Mouse (Mus musculus) limb, embryonic 13.5 days (tissue): ENCODE measurements around the gene Adgrl2. TPM values are rescaled to one million over a fixed set of nuclear protein-coding genes. Genes with fewer than 3 reads are reported as not detected.

Experiments
- ATAC-seq: fragments of 200-750 bp; cut with Nextera tagmentation; 2 replicates; pipeline ENCODE4 v1.8.0; 2017; ENCODE audit warnings: low read depth, moderate number of reproducible peaks, moderate TSS enrichment; ENCODE audit not compliant: low FRiP score
- H3K27ac ChIP-seq: fragments of 300-500 bp; sonication (generic); 2 replicates; pipeline ENCODE4 v1.5.1; 2015; ENCODE audit warnings: inconsistent platforms, mild to moderate bottlenecking, moderate library complexity
- H3K27me3 ChIP-seq: fragments of 300-500 bp; sonication (generic); 2 replicates; pipeline ENCODE4 v1.6.1; 2015; ENCODE audit warnings: mild to moderate bottlenecking, inconsistent platforms
- H3K36me3 ChIP-seq: fragments of 300-500 bp; sonication (generic); 2 replicates; pipeline ENCODE4 v1.6.1; 2015; ENCODE audit warnings: inconsistent platforms, mild to moderate bottlenecking, moderate library complexity
- H3K4me1 ChIP-seq: fragments of 300-500 bp; sonication (generic); 2 replicates; pipeline ENCODE4 v1.6.1; 2015; ENCODE audit warnings: inconsistent platforms
- H3K4me2 ChIP-seq: fragments of 300-500 bp; sonication (generic); replicated peaks from 2 replicates; pipeline ENCODE4 v1.6.1; 2015; ENCODE audit warnings: inconsistent platforms, mild to moderate bottlenecking, moderate library complexity
- H3K4me3 ChIP-seq: fragments of 300-500 bp; sonication (generic); 2 replicates; pipeline ENCODE4 v1.5.1; 2015; ENCODE audit warnings: moderate library complexity, mild to moderate bottlenecking, inconsistent platforms
- H3K9ac ChIP-seq: fragments of 300-500 bp; sonication (generic); 2 replicates; pipeline ENCODE4 v1.6.1; 2015; ENCODE audit warnings: mild to moderate bottlenecking, inconsistent platforms
- H3K9me3 ChIP-seq: fragments of 300-500 bp; sonication (generic); 2 replicates; pipeline ENCODE4 v1.6.1; 2016; ENCODE audit warnings: inconsistent platforms
- WGBS: fragments of 180-500 bp; shearing (Covaris S2); methylation state at CpG from one replicate; pipeline ENCODE4 v1.1.7; 2015; 5-methylcytosine and 5-hydroxymethylcytosine counted together
- polyA plus RNA-seq: library from polyadenylated mRNA; unstranded; fragments of >200 nt; fragmentation: Nextera tagmentation; extraction: Ambion mirVana; gene quantifications from 2 replicates; pipeline ENCODE4 v1.2.1, GENCODE M21; 2015

Gene Adgrl2
- polyA plus RNA-seq, 1 experiment from 2014 or later = 105 TPM

DNA sequence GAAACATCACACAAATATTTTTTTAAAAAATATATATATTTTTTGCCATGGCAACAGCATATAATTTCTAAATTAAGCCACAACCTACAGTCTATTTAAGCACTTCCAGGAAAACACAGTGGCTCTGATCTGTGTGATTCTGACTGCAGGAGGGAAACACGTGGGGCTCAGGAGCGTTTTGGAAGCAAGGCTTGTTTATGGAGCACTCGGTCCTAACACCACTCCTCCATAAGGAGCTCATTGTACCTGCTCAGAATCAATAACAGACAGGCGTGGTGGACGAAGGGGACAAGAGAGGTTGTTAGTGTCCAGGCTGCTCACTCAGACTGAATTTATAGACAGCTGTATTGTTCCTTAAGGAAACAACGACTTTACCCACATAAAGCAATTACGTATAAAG lies 128.5 kb downstream of the Adgrl2 start:
- peaks cover 8% of the 10 kb centered on the region for H3K4me1 ChIP-seq
- no peak overlapping the region for H3K4me2 ChIP-seq
- H3K4me3 ChIP-seq = no peak overlapping the region
- H3K27me3 ChIP-seq = no peaks in the 10 kb centered on the region
- H3K27ac ChIP-seq = no peak overlapping the region
- WGBS = 33% methylated on average over 7 of the region's 7 CpGs
- ATAC-seq = no peak
- H3K9me3 ChIP-seq = no peaks in the 10 kb centered on the region
- no peak overlapping the region for H3K9ac ChIP-seq
- H3K36me3 ChIP-seq = peaks cover 45% of the 10 kb centered on the region

DNA sequence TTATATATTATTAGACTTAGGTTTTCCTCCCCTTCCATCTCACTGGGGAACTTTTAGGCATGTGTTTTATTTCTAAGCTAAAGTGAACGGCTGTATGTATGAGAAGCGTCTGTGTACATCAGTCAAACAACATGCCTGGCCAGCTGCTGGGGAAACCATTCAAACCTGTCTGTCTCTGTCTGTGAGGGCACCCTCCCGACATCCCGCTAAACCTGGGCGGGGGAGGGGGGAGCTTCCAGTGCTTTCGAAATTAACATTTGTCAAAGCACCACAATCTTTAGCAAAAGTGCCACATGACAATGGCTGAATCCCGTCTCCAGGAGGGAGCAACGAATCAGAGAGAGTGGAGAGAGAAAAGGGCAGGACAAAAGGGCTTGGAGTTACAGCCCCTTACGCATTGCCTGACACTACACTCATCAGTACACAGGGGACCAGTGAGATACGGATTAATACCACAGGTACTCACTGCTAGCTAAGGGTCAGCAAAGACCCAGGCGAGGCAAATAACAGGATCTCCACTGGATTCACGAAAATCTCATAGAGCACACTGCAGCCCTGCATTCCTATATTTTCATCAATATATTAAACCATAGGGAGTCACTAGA lies 135.9 kb downstream of the Adgrl2 start:
- H3K36me3 ChIP-seq = peaks cover 65% of the 10 kb centered on the region
- H3K27ac ChIP-seq = no peak overlapping the region
- no peak for ATAC-seq

GRCm38 (mm10) chr3:148853372-148853771 lies 137.0 kb downstream of the Adgrl2 start:
- ATAC-seq = no peak
- Histone ChIP-seq H3K4me3 (no peak overlapping the region), H3K4me2 (no peak overlapping the region), H3K27ac (no peak overlapping the region), H3K36me3 (peaks cover 65% of the 10 kb centered on the region), H3K9ac (no peak overlapping the region), H3K27me3 (no peaks in the 10 kb centered on the region), H3K9me3 (no peaks in the 10 kb centered on the region), H3K4me1 (peaks cover 23% of the 10 kb centered on the region)
- 51% methylated on average over 8 of the region's 8 CpGs for WGBS

More for the DNA sequence above, 135.9 kb downstream of the Adgrl2 start:
- no peak overlapping the region for H3K4me2 ChIP-seq
- H3K4me3 ChIP-seq = no peak overlapping the region
- WGBS = 51% methylated on average over 12 of the region's 12 CpGs
- H3K4me1 ChIP-seq = peaks cover 23% of the 10 kb centered on the region
- H3K9ac ChIP-seq = no peak overlapping the region
- no peaks in the 10 kb centered on the region for H3K9me3 ChIP-seq
- H3K27me3 ChIP-seq = no peaks in the 10 kb centered on the region

- peaks cover 68% of the 10 kb centered on the region for H3K36me3 ChIP-seq
- WGBS = 59% methylated on average over 12 of the region's 12 CpGs
- no peak overlapping the region for H3K4me3 ChIP-seq
- no peaks in the 10 kb centered on the region for H3K9me3 ChIP-seq
- no peak overlapping the region for H3K4me2 ChIP-seq
- H3K4me1 ChIP-seq = peaks cover 23% of the 10 kb centered on the region
- no peak; the same call in 1 of the 2 replicates for ATAC-seq
- H3K27ac ChIP-seq = 0 out of 2 replicates have a peak overlapping the region, but pooled peaks have one; percentile 10
- no peak overlapping the region for H3K9ac ChIP-seq
- H3K27me3 ChIP-seq = no peaks in the 10 kb centered on the region
Observed at GRCm38 (mm10) chr3:148852556-148852955, 137.8 kb downstream of the Adgrl2 start.

DNA sequence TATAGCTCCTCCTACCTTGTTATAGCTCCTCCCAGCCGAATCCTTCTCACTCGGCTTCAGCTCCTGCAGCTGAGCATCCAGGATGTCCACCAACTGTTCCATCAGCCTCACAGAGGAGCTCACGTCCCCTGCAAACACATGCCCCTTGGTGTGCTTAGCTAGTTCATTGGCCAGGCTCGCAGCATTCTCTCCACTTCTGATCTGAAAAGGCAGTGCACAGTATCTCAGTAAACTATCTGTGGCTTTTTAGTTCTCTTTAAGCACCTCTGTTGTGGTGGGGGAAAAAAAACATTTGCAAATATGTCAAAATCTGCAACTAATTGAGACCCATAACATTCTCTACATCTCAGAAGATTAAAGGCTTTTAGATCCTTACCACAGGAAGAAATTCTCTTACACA lies 139.5 kb downstream of the Adgrl2 start:
- no peak for ATAC-seq
- Histone ChIP-seq H3K27me3 (no peaks in the 10 kb centered on the region), H3K9me3 (no peaks in the 10 kb centered on the region), H3K4me3 (no peak overlapping the region), H3K4me2 (no peak overlapping the region), H3K4me1 (peaks cover 23% of the 10 kb centered on the region), H3K36me3 (peaks cover 69% of the 10 kb centered on the region), H3K9ac (no peak overlapping the region), H3K27ac (no peak overlapping the region)
- WGBS = 86% methylated on average over 4 of the region's 4 CpGs

GRCm38 (mm10) chr3:148848366-148848765 lies 142.0 kb downstream of the Adgrl2 start:
- Histone ChIP-seq H3K9me3 (no peaks in the 10 kb centered on the region), H3K4me3 (no peak overlapping the region), H3K36me3 (peaks cover 81% of the 10 kb centered on the region), H3K4me1 (peaks cover 11% of the 10 kb centered on the region), H3K27ac (no peak overlapping the region), H3K27me3 (no peaks in the 10 kb centered on the region), H3K4me2 (no peak overlapping the region), H3K9ac (no peak overlapping the region)
- ATAC-seq = no peak
- 81% methylated on average over 2 of the region's 2 CpGs for WGBS

GRCm38 (mm10) chr3:148844182-148844581 lies 146.2 kb downstream of the Adgrl2 start:
- Histone ChIP-seq H3K4me2 (no peak overlapping the region), H3K36me3 (peaks cover 57% of the 10 kb centered on the region), H3K27me3 (no peaks in the 10 kb centered on the region), H3K27ac (no peak overlapping the region), H3K9ac (no peak overlapping the region), H3K9me3 (no peaks in the 10 kb centered on the region), H3K4me1 (peaks cover 8% of the 10 kb centered on the region), H3K4me3 (no peak overlapping the region)
- 93% methylated on average over 6 of the region's 6 CpGs for WGBS
- ATAC-seq = no peak

GRCm38 (mm10) chr3:148842533-148842932 lies 147.8 kb downstream of the Adgrl2 start:
- Histone ChIP-seq H3K4me2 (no peak overlapping the region), H3K9me3 (no peaks in the 10 kb centered on the region), H3K4me1 (peaks cover 8% of the 10 kb centered on the region), H3K9ac (no peak overlapping the region), H3K27ac (no peak overlapping the region; the same call in 1 of the 2 replicates), H3K4me3 (no peak overlapping the region), H3K27me3 (no peaks in the 10 kb centered on the region), H3K36me3 (peaks cover 57% of the 10 kb centered on the region)
- 77% methylated on average over 7 of the region's 7 CpGs for WGBS
- ATAC-seq = no peak

GRCm38 (mm10) chr3:148838835-148839296 lies 151.5 kb downstream of the Adgrl2 start:
- Histone ChIP-seq H3K36me3 (peaks cover 64% of the 10 kb centered on the region), H3K27me3 (no peaks in the 10 kb centered on the region), H3K4me1 (peaks cover 8% of the 10 kb centered on the region), H3K9me3 (no peaks in the 10 kb centered on the region), H3K4me3 (no peak overlapping the region), H3K9ac (no peak overlapping the region), H3K27ac (no peak overlapping the region), H3K4me2 (no peak overlapping the region)
- WGBS = 92% methylated on average over 13 of the region's 13 CpGs
- no peak for ATAC-seq

DNA sequence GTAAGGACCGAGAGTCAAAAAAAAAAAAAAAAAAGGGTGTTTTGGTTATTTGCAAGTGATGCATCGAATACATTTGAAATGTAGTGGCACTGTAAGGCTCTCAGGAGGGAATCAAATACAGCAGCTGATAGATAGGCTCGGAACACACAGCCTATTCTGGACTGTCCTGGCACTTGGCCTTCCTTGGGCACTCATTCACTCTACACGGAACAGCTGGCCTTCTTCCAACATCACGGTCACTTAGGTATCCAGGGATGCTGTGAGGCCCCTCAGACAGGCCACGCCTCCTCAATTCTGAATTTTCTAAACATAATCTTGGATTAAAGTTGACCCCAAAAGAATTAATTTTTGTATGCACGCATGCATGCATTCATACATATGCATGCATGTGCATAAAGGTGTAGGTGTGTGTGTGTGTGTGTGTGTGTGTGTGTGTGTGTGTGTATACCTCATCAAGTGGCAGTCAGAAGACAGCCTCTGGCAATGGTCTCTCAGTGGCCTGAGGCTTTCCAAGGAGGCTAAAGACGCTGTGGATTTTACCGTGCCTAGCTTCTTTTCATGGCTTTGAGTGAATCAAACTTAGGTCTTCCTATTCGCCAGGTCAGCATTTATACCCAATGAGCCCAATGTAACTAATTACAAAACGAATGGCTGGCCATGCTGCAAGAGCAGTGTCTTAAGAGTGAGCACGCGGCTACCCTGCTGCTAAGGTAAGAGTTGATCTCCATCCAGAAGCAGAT lies 152.1 kb downstream of the Adgrl2 start:
- H3K27ac ChIP-seq = no peak overlapping the region
- peaks cover 8% of the 10 kb centered on the region for H3K4me1 ChIP-seq
- no peaks in the 10 kb centered on the region for H3K9me3 ChIP-seq
- H3K9ac ChIP-seq = no peak overlapping the region
- H3K4me3 ChIP-seq = no peak overlapping the region
- no peaks in the 10 kb centered on the region for H3K27me3 ChIP-seq
- peaks cover 65% of the 10 kb centered on the region for H3K36me3 ChIP-seq
- 88% methylated on average over 13 of the region's 13 CpGs for WGBS
- no peak for ATAC-seq
- no peak overlapping the region for H3K4me2 ChIP-seq

DNA sequence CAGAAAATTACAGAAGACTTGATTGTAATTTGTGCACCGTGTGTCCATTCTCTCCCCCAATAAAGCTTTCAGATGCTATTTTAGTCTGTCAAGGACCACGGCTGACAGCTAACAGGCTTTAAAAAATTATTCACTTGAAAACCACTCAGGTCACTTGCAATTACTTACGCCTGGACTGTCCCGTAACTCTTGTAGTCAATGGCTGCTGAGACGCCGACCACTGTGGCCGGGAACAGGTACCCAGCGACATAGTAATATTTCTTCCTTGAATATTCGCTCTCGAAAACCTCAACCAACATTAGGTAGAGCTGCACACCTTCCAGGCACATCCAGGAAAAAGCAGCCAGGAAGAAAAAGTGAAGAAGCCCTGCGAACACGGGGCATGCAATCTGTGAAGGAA lies 155.2 kb downstream of the Adgrl2 start:
- no peak overlapping the region for H3K4me2 ChIP-seq
- H3K27me3 ChIP-seq = no peaks in the 10 kb centered on the region
- peaks cover 5% of the 10 kb centered on the region for H3K4me1 ChIP-seq
- ATAC-seq = no peak
- no peak overlapping the region for H3K4me3 ChIP-seq
- no peak overlapping the region for H3K9ac ChIP-seq
- peaks cover 76% of the 10 kb centered on the region for H3K36me3 ChIP-seq
- H3K27ac ChIP-seq = no peak overlapping the region
- whole genome bisulfite sequencing = 90% methylated on average over 12 of the region's 12 CpGs
- H3K9me3 ChIP-seq = no peaks in the 10 kb centered on the region

DNA sequence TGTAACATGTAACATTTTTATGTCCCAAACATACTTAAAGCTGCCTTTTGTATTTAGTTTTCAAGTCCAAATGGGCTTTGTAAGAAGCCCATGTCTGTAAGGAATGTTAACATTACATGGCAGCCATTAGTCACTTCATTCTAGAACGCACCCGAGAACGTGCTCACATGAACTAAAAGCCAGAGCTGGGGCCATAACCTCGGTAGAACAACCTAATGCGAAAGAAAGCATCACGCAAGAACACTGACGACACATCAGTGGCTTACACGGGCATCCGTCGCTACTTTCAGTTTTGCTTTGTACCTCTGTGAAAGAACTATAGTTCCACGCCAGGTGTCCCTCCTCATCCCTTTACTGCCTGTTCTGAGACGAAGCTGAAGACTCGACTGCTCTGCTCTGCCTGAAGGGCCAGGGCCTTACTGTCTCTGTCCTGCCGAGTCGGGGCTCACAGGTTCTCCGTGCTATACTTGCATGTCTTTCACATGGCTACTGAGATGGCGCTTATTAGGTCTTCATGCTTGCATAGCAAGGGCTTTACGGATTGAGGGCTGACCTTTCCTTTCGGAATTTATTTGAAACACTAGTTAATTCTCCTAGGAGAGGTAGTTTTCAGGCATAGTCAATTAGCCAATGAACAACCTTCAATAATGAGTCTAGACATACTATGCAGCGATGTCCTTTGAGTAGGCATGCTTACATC lies 157.1 kb downstream of the Adgrl2 start:
- Histone ChIP-seq H3K27ac (no peak overlapping the region), H3K27me3 (no peaks in the 10 kb centered on the region), H3K4me1 (0 out of 2 replicates have a peak, but pooled peaks cover 3% of the 10 kb centered on the region), H3K9ac (no peak overlapping the region), H3K9me3 (no peaks in the 10 kb centered on the region), H3K36me3 (peaks cover 77% of the 10 kb centered on the region), H3K4me2 (no peak overlapping the region), H3K4me3 (no peak overlapping the region)
- WGBS = 92% methylated on average over 20 of the region's 20 CpGs
- no peak for ATAC-seq
